Mouse (Mus musculus) brain, adult 2 months (tissue): ENCODE data around the gene Lce1c.

Experiments used
- DNase-seq: peaks from one replicate; pipeline ENCODE4 v3.0.0; 2011; ENCODE audit warnings: low read depth, low spot score

Gene Lce1c

GRCm38 (mm10) chr3:92678947-92679346 is at the start of gene Lce1c:
TSS of gene Lce1c (plus strand) at chr3:92679247.
- DNase-seq = no peak

DNA sequence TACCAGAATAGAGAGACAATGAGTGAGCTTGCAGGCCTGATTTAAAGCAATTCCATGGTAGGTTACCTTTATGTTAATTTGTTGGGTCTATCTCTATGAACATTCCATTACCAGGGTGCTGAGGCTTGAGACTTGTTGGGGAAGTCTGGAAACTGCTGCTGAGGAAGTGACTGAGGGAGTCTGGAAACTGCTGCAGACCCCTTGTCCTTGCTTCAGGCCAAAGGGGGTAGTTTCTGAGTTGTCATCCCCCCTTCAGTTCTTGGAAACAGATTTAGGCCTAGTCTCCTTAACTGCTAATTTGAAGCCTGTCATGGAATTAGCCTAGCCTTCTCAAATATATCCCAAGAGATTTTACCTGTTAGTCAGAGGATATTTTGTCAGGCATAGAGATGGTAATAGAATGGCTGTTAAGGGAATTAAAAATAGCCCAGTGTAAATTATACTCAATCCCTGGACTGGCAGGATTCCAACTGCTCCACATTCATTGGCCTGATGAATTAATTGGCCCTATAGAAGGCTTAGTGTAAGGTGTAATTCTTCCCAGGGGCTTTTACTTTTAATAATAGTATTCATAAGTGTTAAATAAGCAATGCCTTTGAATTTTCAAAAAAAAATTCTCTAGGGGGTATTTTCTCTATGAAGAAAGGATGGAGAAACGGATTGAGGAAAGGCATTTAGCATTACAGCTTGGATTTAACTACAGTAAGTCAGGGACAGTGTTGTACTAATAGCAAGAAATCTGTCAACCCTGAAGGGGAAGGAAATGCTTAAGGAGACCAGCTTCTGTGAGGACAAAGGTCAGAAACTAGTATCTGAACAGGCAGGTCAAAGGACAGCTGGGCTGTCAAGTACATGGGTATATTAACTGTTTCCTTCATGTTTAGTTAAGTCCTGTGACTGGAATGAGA is 41.0 kb upstream of the Lce1c start:
- no peak for DNase-seq

DNA sequence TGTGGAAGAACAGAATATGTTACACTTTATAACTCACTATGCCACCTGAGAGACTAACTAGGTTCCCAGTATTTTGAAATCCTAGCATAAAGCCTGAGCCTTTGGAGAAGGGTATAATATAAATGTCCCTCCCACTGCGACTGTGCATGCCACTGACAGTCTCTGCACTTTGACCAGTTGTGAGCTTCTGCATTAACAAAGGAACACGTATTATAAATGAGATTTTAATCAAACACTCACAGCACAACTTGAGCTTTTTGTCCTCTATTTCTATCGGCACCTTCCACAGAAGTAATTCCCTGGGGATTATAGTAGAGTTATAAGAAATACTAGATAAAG is 40.4 kb upstream of the Lce1c start:
- no peak for DNase-seq

DNA sequence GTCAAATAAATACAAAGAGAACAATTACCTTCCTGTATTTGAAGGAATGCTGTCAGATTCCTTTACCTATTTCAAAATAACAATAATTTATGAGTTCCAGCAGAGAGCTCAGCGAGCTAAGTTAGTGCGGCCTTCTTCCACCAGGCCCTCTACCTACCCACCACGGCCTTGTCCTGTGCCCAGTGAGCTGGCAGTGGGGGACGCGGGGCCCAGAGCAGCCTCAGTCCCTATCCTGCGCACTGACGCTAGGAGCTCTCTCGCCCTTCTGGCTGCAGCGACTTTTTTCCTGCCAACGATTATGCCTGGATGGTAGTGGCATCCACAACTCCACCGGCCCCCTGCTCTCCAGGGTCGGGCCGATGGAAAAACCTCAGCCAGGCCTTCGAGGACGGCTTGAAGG is 39.2 kb upstream of the Lce1c start:
- no peak for DNase-seq

GRCm38 (mm10) chr3:92648207-92648606 is 30.8 kb upstream of the Lce1c start, which contains the start of gene Lce1a1:
TSS of gene Lce1a1 (minus strand) at chr3:92648307.
- DNase-seq = no peak

GRCm38 (mm10) chr3:92656826-92657225 is 22.2 kb upstream of the Lce1c start, which contains the start of gene Lce1b:
TSS of gene Lce1b (minus strand) at chr3:92656926.
- DNase-seq = no peak

GRCm38 (mm10) chr3:92670215-92670614 is 8.8 kb upstream of the Lce1c start, which contains the start of gene Lce1a2:
TSS of gene Lce1a2 (minus strand) at chr3:92670315.
- DNase-seq = no peak

- DNase-seq = no peak
These were observed 8.1 kb downstream of the Lce1c start, which contains the start of gene Lce1d for GRCm38 (mm10) chr3:92687110-92687509. TSS of gene Lce1d (minus strand) at chr3:92687210.

GRCm38 (mm10) chr3:92689154-92689553 is 10.1 kb downstream of the Lce1c start:
- peak; percentile 4 for DNase-seq

- peak; percentile 2 for DNase-seq
These were observed 12.6 kb downstream of the Lce1c start for GRCm38 (mm10) chr3:92691688-92692087.

- no peak for DNase-seq
These were observed 15.6 kb downstream of the Lce1c start for GRCm38 (mm10) chr3:92694613-92695012.

GRCm38 (mm10) chr3:92708974-92709373 is 29.9 kb downstream of the Lce1c start, which contains the start of gene Lce1e:
TSS of gene Lce1e (minus strand) at chr3:92709074.
- no peak for DNase-seq

GRCm38 (mm10) chr3:92715122-92715521 is 36.1 kb downstream of the Lce1c start:
- DNase-seq = no peak

DNA sequence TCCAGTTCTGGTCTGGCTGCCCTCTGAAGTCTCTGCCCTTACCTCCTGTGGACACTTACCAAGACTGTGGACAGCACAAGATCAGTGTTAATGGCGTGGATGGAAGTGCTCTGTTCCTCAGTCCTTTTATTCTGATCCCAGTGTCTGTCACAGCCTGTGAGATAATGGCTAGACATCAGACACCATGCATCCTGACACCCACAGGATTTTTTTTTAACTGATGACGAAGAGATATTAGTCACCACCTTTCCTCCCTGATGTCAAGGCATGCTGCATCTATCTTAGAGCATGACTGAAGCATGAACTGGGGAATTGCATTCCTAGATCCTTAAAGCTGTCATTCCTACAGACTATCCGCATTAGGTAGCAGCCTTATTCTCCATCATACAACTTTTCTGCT is 41.2 kb downstream of the Lce1c start, which contains the start of gene Lce1f:
Lce1f (minus strand) TSS at position 101 of the 400 bp plus-strand sequence.
- DNase-seq = no peak

DNA sequence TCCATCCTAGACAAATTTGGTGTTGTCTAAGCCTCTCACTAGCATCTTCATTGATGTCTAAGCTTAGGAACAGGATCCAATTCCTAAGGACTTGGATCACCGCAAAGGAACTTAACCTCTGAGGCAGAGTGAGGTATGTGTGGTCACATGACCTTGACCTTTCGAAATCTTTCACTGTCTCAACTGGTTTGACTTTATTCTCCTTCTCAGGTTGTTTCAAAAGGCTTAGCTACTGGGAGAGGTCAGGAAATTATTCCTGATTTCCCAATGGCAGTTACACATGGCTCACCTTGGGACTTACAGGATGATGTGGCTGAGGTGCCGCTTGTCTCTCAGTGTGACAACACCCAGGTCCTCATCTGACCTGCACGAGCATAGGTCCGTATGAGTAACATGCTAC is 43.6 kb downstream of the Lce1c start:
- DNase-seq = no peak
